Mouse (Mus musculus) G1E (cell line): ENCODE results near the gene Mecom. TPM values are rescaled to one million over a fixed set of nuclear protein-coding genes. Genes with fewer than 3 reads are reported as not detected.

ENCODE experiments used
- ATAC-seq: 2 replicates; pipeline ENCODE4 v1.8.0; 2016; ENCODE audit warnings: mild to moderate bottlenecking; ENCODE audit not compliant: insufficient number of reproducible peaks, poor library complexity, low FRiP score, severe bottlenecking; ENCODE audit errors: extremely low read depth
- DNase-seq: peaks from one replicate; pipeline ENCODE4 v3.0.0; 2012; ENCODE audit warnings: low spot score
- H3K27me3 ChIP-seq: 2 replicates; pipeline ENCODE4 v1.6.1; 2012; ENCODE audit warnings: mild to moderate bottlenecking, low read length, inconsistent platforms; ENCODE audit not compliant: insufficient read depth
- H3K36me3 ChIP-seq: replicated peaks from 2 replicates; pipeline ENCODE3; 2012; ENCODE audit warnings: mild to moderate bottlenecking, inconsistent platforms
- H3K4me1 ChIP-seq: 2 replicates; pipeline ENCODE4 v1.6.1; 2012; ENCODE audit warnings: low read depth, low read length, inconsistent platforms, mixed read lengths; ENCODE audit not compliant: insufficient read depth
- H3K4me3 ChIP-seq: 2 replicates; pipeline ENCODE4 v1.5.1; 2012; ENCODE audit warnings: low read depth, mild to moderate bottlenecking, inconsistent platforms, low read length, moderate library complexity, mixed read lengths
- H3K9me3 ChIP-seq: replicated peaks from 2 replicates; pipeline ENCODE4 v1.6.1; 2012; ENCODE audit warnings: inconsistent platforms
- CTCF ChIP-seq: IDR thresholded peaks from 2 replicates; pipeline ENCODE4 v1.5.1; 2012; ENCODE audit warnings: low read depth, low read length, inconsistent platforms, mixed read lengths
- GATA1 ChIP-seq: IDR thresholded peaks from 2 replicates; pipeline ENCODE4 v1.6.1; 2012; ENCODE audit warnings: borderline replicate concordance, low read length, inconsistent platforms, mixed read lengths
- GATA2 ChIP-seq: IDR thresholded peaks from 2 replicates; pipeline ENCODE4 v1.6.1; 2012; ENCODE audit warnings: low read depth, low read length, inconsistent platforms, borderline replicate concordance
- POLR2AphosphoS5 ChIP-seq: IDR thresholded peaks from 2 replicates; pipeline ENCODE4 v1.6.1; 2012; ENCODE audit warnings: low read depth, low read length, inconsistent platforms; ENCODE audit not compliant: insufficient replicate concordance
- TAL1 ChIP-seq: conservative IDR thresholded peaks from 2 replicates; pipeline ENCODE4 v1.6.1; 2012; ENCODE audit warnings: low read depth, low read length, inconsistent platforms, mixed read lengths
- polyA plus RNA-seq: library from polyadenylated mRNA; stranded (reverse); fragments of >175 nt; gene quantifications from 2 replicates; pipeline ENCODE4 v1.2.3, GENCODE M21; 2012
- total RNA-seq, 2 experiments: library from RNA; stranded (forward) in 1 of 2; stranded (reverse) in 1 of 2; fragments of 200-1000 nt in 1 of 2; fragments of >200 nt in 1 of 2; fragmentation: Nextera tagmentation in 1 of 2; gene quantifications; 2 replicates each; pipeline ENCODE4 v1.2.3; 2014 to 2017

Mecom gene
- total and polyA plus RNA-seq, 3 experiments = 0.05 TPM; not detected in 2

GRCm38 (mm10) chr3:30308081-30308480 is 239.7 kb downstream of the Mecom start:
- Histone ChIP-seq H3K4me3 (no peak overlapping the region), H3K9me3 (no peaks in the 10 kb centered on the region), H3K4me1 (no peaks in the 10 kb centered on the region), H3K27me3 (no peaks in the 10 kb centered on the region), H3K36me3 (no peaks in the 10 kb centered on the region)
- ATAC-seq = no peak
- TF ChIP-seq GATA2 (no peak), TAL1 (no peak), GATA1 (no peak), CTCF (no peak), POLR2AphosphoS5 (no peak)
- no peak for DNase-seq

- Histone ChIP-seq H3K27me3 (no peaks in the 10 kb centered on the region), H3K4me3 (no peak overlapping the region), H3K4me1 (no peaks in the 10 kb centered on the region), H3K9me3 (no peaks in the 10 kb centered on the region), H3K36me3 (no peaks in the 10 kb centered on the region)
- TF ChIP-seq CTCF (no peak), POLR2AphosphoS5 (no peak), GATA2 (no peak)
- ATAC-seq (no peak), DNase-seq (no peak)
These were observed 240.2 kb downstream of the Mecom start for GRCm38 (mm10) chr3:30307601-30308000.

GRCm38 (mm10) chr3:30306080-30306479 is 241.7 kb downstream of the Mecom start:
- DNase-seq (no peak), ATAC-seq (no peak)
- TF ChIP-seq CTCF = no peak
- no peak for TF ChIP-seq GATA1
- no peak for TF ChIP-seq GATA2
- Histone ChIP-seq H3K9me3 (no peaks in the 10 kb centered on the region), H3K4me1 (no peaks in the 10 kb centered on the region), H3K27me3 (no peaks in the 10 kb centered on the region), H3K4me3 (no peak overlapping the region), H3K36me3 (no peaks in the 10 kb centered on the region)

- no peaks in the 10 kb centered on the region for H3K36me3 ChIP-seq
- no peaks in the 10 kb centered on the region for H3K9me3 ChIP-seq
- no peak overlapping the region for H3K4me3 ChIP-seq
- TF ChIP-seq CTCF = no peak
- TF ChIP-seq POLR2AphosphoS5 = no peak
- TF ChIP-seq GATA1 = no peak
- no peak for TF ChIP-seq GATA2
- TF ChIP-seq TAL1 = no peak
- H3K4me1 ChIP-seq = no peaks in the 10 kb centered on the region
- DNase-seq (no peak), ATAC-seq (no peak)
- H3K27me3 ChIP-seq = no peaks in the 10 kb centered on the region
These were observed 248.3 kb downstream of the Mecom start for GRCm38 (mm10) chr3:30299460-30299859.

GRCm38 (mm10) chr3:30294433-30294832 is 253.4 kb downstream of the Mecom start:
- H3K36me3 ChIP-seq = no peaks in the 10 kb centered on the region
- H3K4me1 ChIP-seq = no peaks in the 10 kb centered on the region
- no peaks in the 10 kb centered on the region for H3K27me3 ChIP-seq
- H3K9me3 ChIP-seq = no peaks in the 10 kb centered on the region
- H3K4me3 ChIP-seq = no peak overlapping the region
- ATAC-seq = no peak
- TF ChIP-seq CTCF = no peak
- TF ChIP-seq TAL1 = no peak
- TF ChIP-seq GATA2 = no peak
- no peak for TF ChIP-seq POLR2AphosphoS5
- TF ChIP-seq GATA1 = no peak
- DNase-seq = no peak

- 0 out of 2 replicates have a peak, but pooled peaks cover 3% of the 10 kb centered on the region for H3K9me3 ChIP-seq
- no peaks in the 10 kb centered on the region for H3K36me3 ChIP-seq
- TF ChIP-seq TAL1 (no peak), CTCF (no peak), POLR2AphosphoS5 (no peak), GATA1 (no peak), GATA2 (no peak)
- ATAC-seq = no peak
- no peaks in the 10 kb centered on the region for H3K27me3 ChIP-seq
- no peaks in the 10 kb centered on the region for H3K4me1 ChIP-seq
- no peak for DNase-seq
- no peak overlapping the region for H3K4me3 ChIP-seq
These were observed 261.3 kb downstream of the Mecom start for GRCm38 (mm10) chr3:30286529-30286928.

- ATAC-seq (no peak), DNase-seq (no peak)
- no peaks in the 10 kb centered on the region for H3K4me1 ChIP-seq
- no peak overlapping the region for H3K4me3 ChIP-seq
- 0 out of 2 replicates have a peak, but pooled peaks cover 3% of the 10 kb centered on the region for H3K9me3 ChIP-seq
- no peaks in the 10 kb centered on the region for H3K36me3 ChIP-seq
- TF ChIP-seq GATA1 = no peak
- TF ChIP-seq TAL1 = no peak
- TF ChIP-seq POLR2AphosphoS5 = no peak
- no peak for TF ChIP-seq CTCF
- TF ChIP-seq GATA2 = no peak
- no peaks in the 10 kb centered on the region for H3K27me3 ChIP-seq
These were observed 263.7 kb downstream of the Mecom start for GRCm38 (mm10) chr3:30284094-30284493.
